Mouse (Mus musculus) adrenal gland, postnatal 10 days (tissue): ENCODE results near the gene Atg16l1. TPM values are rescaled to one million over a fixed set of nuclear protein-coding genes. Genes with fewer than 3 reads are reported as not detected.

ENCODE experiments used
- DNase-seq: peaks from one replicate; pipeline ENCODE4 v3.0.0; 2021; ENCODE audit warnings: mixed read lengths
- long read RNA-seq, 2 experiments: library from polyadenylated mRNA; stranded (forward); transcript quantifications; one replicate each; pipeline ENCODE4 v2.0.0; 2021
- total RNA-seq, 2 experiments: library from RNA; stranded (reverse); gene quantifications; 2 replicates each; pipeline ENCODE4 v1.2.3; 2021

Gene Atg16l1
- total RNA-seq: 10 to 100 TPM; 33.5 to 39.2 TPM
- long read RNA-seq, experiment 1, transcript Atg16l1-202 (17 exons, 3,004 nt): minor isoform, 10 of 52 reads
- long read RNA-seq, experiment 1, transcript Atg16l1-201 (18 exons, 3,130 nt): major isoform, 20 of 52 reads
- long read RNA-seq, experiment 1, partial matches to known transcripts: 6 of 52 reads
- long read RNA-seq, experiment 1, other reads (novel, unspliced or antisense): 13 of 52 reads
- long read RNA-seq, experiment 2, transcript Atg16l1-201 (18 exons, 3,130 nt): major isoform, 10 of 37 reads
- long read RNA-seq, experiment 2, transcript Atg16l1-202 (17 exons, 3,004 nt): major isoform, 10 of 37 reads
- long read RNA-seq, experiment 2, partial matches to known transcripts: 1 of 37 reads
- long read RNA-seq, experiment 2, other reads (novel, unspliced or antisense): 13 of 37 reads

GRCm38 (mm10) chr1:87755641-87756470, at the start of gene Atg16l1:
TSS of gene Atg16l1 (plus strand) at chr1:87755870.
- peak; percentile 96 for DNase-seq

- DNase-seq: no peak
These were observed 49.3 kb upstream of the Atg16l1 start for GRCm38 (mm10) chr1:87706361-87706760.

- no peak for DNase-seq
These were observed 46.6 kb upstream of the Atg16l1 start for GRCm38 (mm10) chr1:87709020-87709419.

GRCm38 (mm10) chr1:87709661-87710270, 45.9 kb upstream of the Atg16l1 start:
- no peak for DNase-seq

- no peak for DNase-seq
These were observed 43.6 kb upstream of the Atg16l1 start for GRCm38 (mm10) chr1:87711938-87712613.

GRCm38 (mm10) chr1:87712614-87712971, 43.1 kb upstream of the Atg16l1 start:
- DNase-seq: no peak

GRCm38 (mm10) chr1:87721382-87721781, 34.3 kb upstream of the Atg16l1 start:
- DNase-seq: peak; percentile 64

GRCm38 (mm10) chr1:87722081-87722480, 33.6 kb upstream of the Atg16l1 start:
- DNase-seq: no peak

GRCm38 (mm10) chr1:87723351-87723750, 32.3 kb upstream of the Atg16l1 start:
- DNase-seq: no peak

- no peak for DNase-seq
These were observed 26.6 kb upstream of the Atg16l1 start for GRCm38 (mm10) chr1:87729070-87729469.

GRCm38 (mm10) chr1:87729850-87730249, 25.8 kb upstream of the Atg16l1 start:
- no peak for DNase-seq

GRCm38 (mm10) chr1:87730271-87730670, 25.4 kb upstream of the Atg16l1 start:
- no peak for DNase-seq

GRCm38 (mm10) chr1:87733212-87733611, 22.5 kb upstream of the Atg16l1 start:
- DNase-seq: no peak

GRCm38 (mm10) chr1:87734153-87734552, 21.5 kb upstream of the Atg16l1 start:
- DNase-seq: no peak

GRCm38 (mm10) chr1:87740584-87741290, 14.9 kb upstream of the Atg16l1 start:
- DNase-seq: no peak

GRCm38 (mm10) chr1:87749360-87749973, 6.2 kb upstream of the Atg16l1 start:
- DNase-seq: no peak

GRCm38 (mm10) chr1:87763821-87764220, 8.2 kb downstream of the Atg16l1 start:
- DNase-seq: no peak

- no peak for DNase-seq
These were observed 10.1 kb downstream of the Atg16l1 start for GRCm38 (mm10) chr1:87765741-87766140.

- DNase-seq: peak; percentile 42
These were observed 10.6 kb downstream of the Atg16l1 start for GRCm38 (mm10) chr1:87766233-87766632.

GRCm38 (mm10) chr1:87769263-87769662, 13.6 kb downstream of the Atg16l1 start:
- no peak for DNase-seq

- no peak for DNase-seq
These were observed 14.8 kb downstream of the Atg16l1 start for GRCm38 (mm10) chr1:87770486-87770885.
